Mouse (Mus musculus) heart, adult 2 months (tissue): ENCODE data around the gene Gja10. TPM values are rescaled to one million over a fixed set of nuclear protein-coding genes. Genes with fewer than 3 reads are reported as not detected.

Experiments
- DNase-seq, 2 experiments: peaks; one replicate each; pipeline ENCODE4 v3.0.0; 2021
- H3K27ac ChIP-seq: fragments of 200-600 bp; 2 replicates; pipeline ENCODE4 v1.8.1; 2022
- H3K27me3 ChIP-seq: fragments of 200-500 bp; 2 replicates; pipeline ENCODE4 v1.6.1; 2012; ENCODE audit warnings: mild to moderate bottlenecking, low read length, inconsistent platforms, mixed read lengths; ENCODE audit not compliant: control insufficient read depth, insufficient read depth
- H3K36me3 ChIP-seq: fragments of 200-500 bp; 2 replicates; pipeline ENCODE4 v1.6.1; 2012; ENCODE audit warnings: low read length, inconsistent platforms; ENCODE audit not compliant: control insufficient read depth, insufficient read depth
- H3K4me1 ChIP-seq: fragments of 200-500 bp; 2 replicates; pipeline ENCODE4 v1.6.1; 2011; ENCODE audit warnings: low read length; ENCODE audit not compliant: control insufficient read depth, insufficient read depth
- H3K4me3 ChIP-seq: fragments of 200-600 bp; 2 replicates; pipeline ENCODE4 v1.8.1; 2022
- H3K79me2 ChIP-seq: fragments of 200-500 bp; replicated peaks from 2 replicates; pipeline ENCODE4 v1.6.1; 2012; ENCODE audit warnings: mild to moderate bottlenecking, inconsistent platforms, low read length, moderate library complexity, mixed read lengths; ENCODE audit not compliant: control insufficient read depth, insufficient read depth
- H3K9ac ChIP-seq: fragments of 200-500 bp; 2 replicates; pipeline ENCODE4 v1.6.1; 2012; ENCODE audit warnings: low read depth, mild to moderate bottlenecking, control low read depth, inconsistent platforms, low read length, mixed read lengths
- CTCF ChIP-seq: fragments of 200-600 bp; IDR thresholded peaks from 2 replicates; pipeline ENCODE4 v1.8.1; 2022; ENCODE audit warnings: antibody characterized with exemption, mild to moderate bottlenecking, moderate library complexity
- EP300 ChIP-seq: fragments of 200-500 bp; IDR thresholded peaks from 2 replicates; pipeline ENCODE4 v1.6.1; 2011; ENCODE audit warnings: low read depth, low read length, control low read depth; ENCODE audit not compliant: insufficient read depth
- POLR2A ChIP-seq: fragments of 200-500 bp; IDR thresholded peaks from 2 replicates; pipeline ENCODE4 v1.6.1; 2011; ENCODE audit warnings: mild to moderate bottlenecking, low read depth, low read length, control low read depth; ENCODE audit not compliant: insufficient read depth
- WGBS: fragments of 180-500 bp; shearing (Covaris S2); methylation state at CpG from one replicate; pipeline ENCODE4 v1.1.7; 2018; 5-methylcytosine and 5-hydroxymethylcytosine counted together
- intact Hi-C: fragments of 180-260 bp; cut with DNase I; formaldehyde crosslinking; loops from one replicate; pipeline ENCODE4 v1.15.1; 2025
- polyA plus RNA-seq: library from polyadenylated mRNA; depleted of rRNA; stranded (reverse); fragments of >200 nt; gene quantifications from 2 replicates; pipeline ENCODE4 v1.2.3, GENCODE M21; 2012
- total RNA-seq, 2 experiments: library from RNA; stranded (reverse); gene quantifications; 2 replicates each; pipeline ENCODE4 v1.2.3; 2021

Gene Gja10
- total and polyA plus RNA-seq, 3 experiments, result not detected

GRCm38 (mm10) chr4:32573586-32573985 lies 29.0 kb downstream of the Gja10 start:
- H3K4me3 ChIP-seq, result no peak overlapping the region
- no peaks in the 10 kb centered on the region for H3K4me1 ChIP-seq
- no peak overlapping the region for H3K9ac ChIP-seq
- H3K36me3 ChIP-seq, result no peaks in the 10 kb centered on the region
- WGBS, result 79% methylated on average over 5 of the region's 5 CpGs
- H3K79me2 ChIP-seq, result no peaks in the 10 kb centered on the region
- H3K27me3 ChIP-seq, result no peaks in the 10 kb centered on the region
- no peak for DNase-seq
- TF ChIP-seq EP300 (no peak), POLR2A (no peak), CTCF (no peak)
- no peak overlapping the region for H3K27ac ChIP-seq
- intact Hi-C loops, result loop anchor here (2.0 kb wide), 2 partner anchors 335 to 421 kb away; partner anchors contain the start of gene Bach2

- Histone ChIP-seq H3K27ac (no peak overlapping the region), H3K36me3 (no peaks in the 10 kb centered on the region), H3K79me2 (no peaks in the 10 kb centered on the region), H3K27me3 (no peaks in the 10 kb centered on the region), H3K4me3 (no peak overlapping the region), H3K9ac (no peak overlapping the region), H3K4me1 (no peaks in the 10 kb centered on the region)
- WGBS, result 56% methylated on average over 1 of the region's 1 CpGs
- DNase-seq, result no peak
- intact Hi-C loops, result loop anchor here (1.0 to 2.0 kb wide), 3 partner anchors 333 to 517 kb away; partner anchors contain the start of gene Bach2
- TF ChIP-seq CTCF (peak; percentile 86), POLR2A (no peak)
Observed at GRCm38 (mm10) chr4:32572118-32572517, 30.4 kb downstream of the Gja10 start.

GRCm38 (mm10) chr4:32571441-32571840 lies 31.1 kb downstream of the Gja10 start:
- no peaks in the 10 kb centered on the region for H3K79me2 ChIP-seq
- TF ChIP-seq EP300 (no peak), POLR2A (no peak), CTCF (no peak)
- H3K4me3 ChIP-seq, result no peak overlapping the region
- no peaks in the 10 kb centered on the region for H3K27me3 ChIP-seq
- H3K27ac ChIP-seq, result no peak overlapping the region
- no peaks in the 10 kb centered on the region for H3K36me3 ChIP-seq
- DNase-seq, result no peak
- intact Hi-C loops, result no loop called here
- WGBS, result 66% methylated on average over 3 of the region's 3 CpGs
- H3K4me1 ChIP-seq, result no peaks in the 10 kb centered on the region
- H3K9ac ChIP-seq, result no peak overlapping the region

- Histone ChIP-seq H3K79me2 (no peaks in the 10 kb centered on the region), H3K4me1 (no peaks in the 10 kb centered on the region), H3K27me3 (no peaks in the 10 kb centered on the region), H3K36me3 (no peaks in the 10 kb centered on the region), H3K4me3 (no peak overlapping the region), H3K9ac (no peak overlapping the region), H3K27ac (no peak overlapping the region)
- no peak for TF ChIP-seq EP300
- TF ChIP-seq POLR2A, result no peak
- TF ChIP-seq CTCF, result no peak
- intact Hi-C loops, result no loop called here
- no peak for DNase-seq
- WGBS, result 81% methylated on average over 8 of the region's 8 CpGs
Observed at GRCm38 (mm10) chr4:32570939-32571317, 31.6 kb downstream of the Gja10 start.

- 68% methylated on average over 17 of the region's 17 CpGs for WGBS
- Histone ChIP-seq H3K27ac (no peak overlapping the region), H3K4me1 (no peaks in the 10 kb centered on the region), H3K36me3 (no peaks in the 10 kb centered on the region), H3K79me2 (no peaks in the 10 kb centered on the region), H3K4me3 (no peak overlapping the region), H3K27me3 (no peaks in the 10 kb centered on the region), H3K9ac (no peak overlapping the region)
- TF ChIP-seq CTCF, result 0 out of 2 replicates have a peak, but pooled peaks have one; percentile 4
- TF ChIP-seq POLR2A, result no peak
- TF ChIP-seq EP300, result 0 out of 2 replicates have a peak, but pooled peaks have one; percentile 30
- intact Hi-C loops, result no loop called here
- DNase-seq, result peak in 1 of 2 experiments; percentile 57
Observed at GRCm38 (mm10) chr4:32569995-32570938, 32.3 kb downstream of the Gja10 start.

- H3K36me3 ChIP-seq, result no peaks in the 10 kb centered on the region
- DNase-seq, result no peak
- no peak for TF ChIP-seq CTCF
- no peak for TF ChIP-seq EP300
- no peak for TF ChIP-seq POLR2A
- WGBS, result 79% methylated on average over 4 of the region's 4 CpGs
- no peak overlapping the region for H3K9ac ChIP-seq
- intact Hi-C loops, result no loop called here
- no peaks in the 10 kb centered on the region for H3K27me3 ChIP-seq
- H3K27ac ChIP-seq, result no peak overlapping the region
- H3K79me2 ChIP-seq, result no peaks in the 10 kb centered on the region
- H3K4me3 ChIP-seq, result no peak overlapping the region
- H3K4me1 ChIP-seq, result no peaks in the 10 kb centered on the region
Observed at GRCm38 (mm10) chr4:32569054-32569453, 33.5 kb downstream of the Gja10 start.
